Mouse (Mus musculus): Measurements from ENCODE around the gene Pign.
A peak's percentile ranks its signal among the peaks of the same experiment; 100 is the strongest.

The Pign gene

DNA sequence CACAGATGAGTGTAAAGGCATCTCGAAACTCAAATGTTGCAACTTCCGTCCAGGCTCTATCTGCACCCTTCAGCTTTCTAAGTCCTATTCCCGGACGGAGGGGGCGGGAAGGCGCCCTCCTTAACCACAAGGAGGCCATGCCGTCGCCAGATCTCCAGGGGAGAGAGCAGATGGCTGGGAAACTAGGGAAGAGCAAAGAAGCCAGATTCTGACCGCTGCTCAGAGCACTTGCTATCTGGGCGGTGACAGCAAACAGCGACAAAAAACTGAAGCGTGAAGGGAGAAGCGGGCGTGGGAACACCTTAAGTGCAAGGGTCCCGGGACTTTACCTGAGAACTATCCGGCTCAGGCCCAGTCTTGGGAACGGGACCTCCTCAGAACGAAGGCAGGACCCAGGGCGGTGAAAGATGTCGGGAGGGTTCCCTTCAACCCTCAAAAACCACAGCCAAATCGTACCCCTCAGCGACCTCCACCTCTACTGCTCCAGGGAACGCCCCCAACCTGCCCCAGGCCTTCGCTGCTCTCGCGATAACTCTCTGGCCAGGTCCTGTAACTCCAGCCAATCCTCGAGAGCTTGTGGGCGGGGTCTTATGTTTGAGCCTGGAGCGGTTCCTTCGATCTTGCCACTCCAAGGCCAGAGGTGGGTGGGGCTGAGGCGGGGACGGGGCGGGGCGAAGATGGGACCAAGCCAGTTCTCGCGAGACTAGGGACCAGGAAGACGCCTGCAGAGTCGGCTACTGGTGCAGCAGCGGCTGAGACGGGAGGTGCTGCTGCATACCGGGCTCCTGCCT lies at the start of gene Pign, which contains the start of gene Relch:
Gene Pign (minus strand): TSS at position 507 of the 791 bp plus-strand sequence.
Gene Relch (plus strand): TSS at position 691 of the 791 bp plus-strand sequence.
- DNase-seq (ENCODE audit: low spot score in 2 of 2), result peak; percentile 98

DNA sequence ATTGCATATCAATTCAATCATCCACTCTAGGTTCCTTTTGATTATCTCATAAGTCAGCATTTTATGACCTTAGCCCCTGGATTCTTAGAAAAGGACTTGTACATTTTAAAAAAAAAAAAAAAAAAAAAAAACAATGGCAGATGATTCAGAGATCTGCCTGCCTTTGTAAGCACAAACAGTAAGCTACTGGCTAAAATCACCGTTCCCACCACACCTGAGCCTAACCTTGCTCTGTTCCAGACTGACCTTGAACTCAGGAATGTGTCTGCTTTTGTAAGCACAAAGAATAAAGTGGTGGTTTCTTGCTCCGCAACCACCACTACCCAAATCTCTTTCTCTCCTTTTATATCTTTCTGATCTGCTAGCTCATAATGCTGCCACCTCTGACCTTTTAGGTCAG lies 49.3 kb upstream of the Pign start:
- no peak for DNase-seq (ENCODE audit: low spot score in 2 of 2)

DNA sequence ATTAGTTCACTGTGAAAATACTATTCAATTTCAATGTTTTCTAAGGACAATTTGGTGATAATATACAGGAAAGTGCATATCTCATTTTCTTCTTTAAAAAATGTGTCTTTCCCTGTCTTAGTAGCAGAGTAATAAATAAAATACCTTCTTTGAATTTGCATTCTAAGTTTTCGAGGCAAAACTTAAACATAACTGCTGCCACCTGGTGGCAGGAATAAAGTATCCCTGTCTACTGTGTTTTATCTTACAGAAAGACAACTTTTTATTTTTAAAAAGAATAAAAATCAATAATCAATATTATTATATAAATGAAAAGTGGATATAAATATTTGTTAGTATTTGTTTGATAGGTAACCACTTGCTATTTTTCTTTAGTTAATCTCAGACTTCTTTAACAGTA lies 47.8 kb upstream of the Pign start:
- peak in 1 of 2 experiments; percentile 7 for DNase-seq (ENCODE audit: low spot score in 2 of 2)

DNA sequence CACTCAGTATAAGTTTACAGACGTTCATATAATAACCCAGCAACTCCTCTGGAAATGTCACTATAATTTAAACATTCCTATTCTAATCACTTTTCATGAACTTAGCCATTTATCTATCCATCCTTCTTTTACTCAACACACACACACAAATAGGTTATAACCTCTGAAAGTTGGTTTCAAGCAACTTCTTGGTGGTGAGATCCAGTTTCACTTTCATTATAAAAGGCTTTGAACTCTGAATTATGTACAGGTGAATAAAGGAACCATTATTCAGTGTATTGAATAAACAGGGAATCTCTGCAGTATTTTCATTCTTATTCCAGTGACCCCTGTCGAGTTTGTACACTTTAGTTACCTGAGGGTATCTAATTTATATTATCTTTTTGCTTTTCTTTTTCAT lies 45.9 kb upstream of the Pign start:
- no peak for DNase-seq (ENCODE audit: low spot score in 2 of 2)

DNA sequence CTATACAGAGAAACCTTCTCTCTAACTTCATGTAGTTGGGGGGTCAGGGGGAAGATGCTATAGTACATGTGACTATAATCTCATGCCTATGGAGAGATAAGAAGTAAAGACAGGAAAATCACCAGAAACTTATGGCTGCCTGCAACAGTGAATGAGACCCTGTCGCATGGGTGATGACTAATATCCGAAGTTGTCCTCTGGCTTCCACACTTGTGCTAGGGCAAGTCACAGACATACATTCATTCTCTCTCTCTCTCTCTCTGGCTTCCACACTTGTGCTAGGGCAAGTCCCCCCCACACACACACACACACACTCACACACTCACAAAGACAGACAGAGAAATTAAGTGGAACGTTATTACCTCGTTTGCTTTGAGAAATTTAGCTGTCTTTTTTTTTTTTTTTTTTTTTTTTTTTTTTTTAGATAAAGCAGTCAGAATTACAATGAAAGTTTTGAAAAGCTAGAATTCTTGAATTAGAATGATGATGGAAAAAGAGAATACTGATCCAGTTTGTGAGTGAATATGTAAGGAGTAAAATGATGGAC lies 37.6 kb upstream of the Pign start:
- DNase-seq (ENCODE audit: low spot score in 2 of 2), result no peak

DNA sequence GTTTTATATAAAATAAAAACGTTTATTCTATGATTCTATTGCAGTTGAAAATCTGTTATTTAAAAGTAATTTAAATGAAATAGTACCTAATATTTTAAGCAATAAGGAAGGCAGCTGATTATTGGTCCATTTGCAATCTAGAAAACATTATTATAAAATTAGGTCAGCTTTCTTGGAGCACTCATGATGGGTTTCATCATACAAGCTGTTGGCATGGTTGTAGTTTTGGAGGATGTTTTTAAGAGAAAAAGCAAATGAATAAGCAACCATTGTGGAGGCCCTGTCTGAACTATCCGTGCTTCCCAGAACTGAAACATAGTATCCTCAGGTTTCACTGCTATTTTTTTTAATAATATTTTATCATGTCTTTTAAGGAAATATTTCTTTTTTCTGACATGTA lies 32.1 kb upstream of the Pign start:
- no peak for DNase-seq (ENCODE audit: low spot score in 2 of 2)

DNA sequence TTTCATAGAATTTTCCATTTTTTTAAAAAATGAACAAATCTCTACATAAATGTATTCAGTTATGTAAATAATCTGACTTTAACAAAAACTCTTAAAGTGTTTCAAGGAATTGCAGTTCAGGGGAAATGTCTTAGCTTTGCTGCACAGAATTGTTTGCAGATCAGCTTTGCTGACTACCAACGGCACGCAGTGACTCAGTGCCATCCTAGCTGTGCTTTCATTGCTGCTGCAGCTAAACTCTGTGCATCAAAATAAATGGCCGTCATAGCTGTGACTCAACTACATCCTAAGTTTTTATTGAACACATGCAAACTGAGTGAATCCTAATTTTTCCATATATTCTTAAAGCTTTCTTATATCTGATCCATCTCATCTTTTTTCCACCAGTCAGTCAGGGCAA lies 22.0 kb upstream of the Pign start:
- DNase-seq (ENCODE audit: low spot score in 2 of 2), result no peak

DNA sequence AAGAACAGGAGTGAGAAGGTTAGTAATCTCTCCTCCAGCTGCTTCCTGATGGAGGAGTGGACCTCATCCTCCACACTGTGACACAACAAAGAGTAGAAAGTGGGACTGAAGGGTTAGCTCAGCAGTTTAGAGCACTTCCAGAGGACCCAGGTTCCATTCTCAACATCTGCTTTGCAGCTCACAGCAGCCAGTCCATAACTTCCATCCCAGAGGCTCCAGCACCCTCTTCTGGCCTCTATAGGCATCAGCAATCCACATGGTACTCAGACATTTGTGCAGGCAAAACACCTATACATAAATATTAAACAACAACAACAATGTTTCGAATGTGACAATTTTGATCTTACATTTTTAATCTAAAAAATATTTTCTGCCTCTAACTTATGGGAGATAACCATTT lies 17.1 kb upstream of the Pign start:
- peak in 1 of 2 experiments; percentile 19 for DNase-seq (ENCODE audit: low spot score in 2 of 2)

DNA sequence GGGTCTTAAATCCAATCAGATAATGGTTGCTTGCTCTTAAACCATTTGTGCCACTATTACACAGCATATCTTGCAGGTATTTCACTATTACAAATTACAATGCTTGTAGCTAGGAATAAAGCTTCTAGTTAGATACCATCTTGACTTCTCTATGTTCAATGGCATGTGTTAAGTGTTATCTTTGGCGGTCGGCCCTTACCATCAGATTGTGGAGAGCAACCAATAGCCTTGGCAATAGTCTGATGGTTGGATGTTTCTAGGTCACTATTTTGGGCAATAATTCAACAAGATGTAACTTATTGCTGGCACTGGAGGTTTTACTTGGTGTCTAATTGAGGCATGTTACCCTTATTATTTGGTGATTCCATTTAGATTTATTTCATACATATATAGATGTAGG lies 11.3 kb upstream of the Pign start:
- DNase-seq (ENCODE audit: low spot score in 2 of 2), result no peak

DNA sequence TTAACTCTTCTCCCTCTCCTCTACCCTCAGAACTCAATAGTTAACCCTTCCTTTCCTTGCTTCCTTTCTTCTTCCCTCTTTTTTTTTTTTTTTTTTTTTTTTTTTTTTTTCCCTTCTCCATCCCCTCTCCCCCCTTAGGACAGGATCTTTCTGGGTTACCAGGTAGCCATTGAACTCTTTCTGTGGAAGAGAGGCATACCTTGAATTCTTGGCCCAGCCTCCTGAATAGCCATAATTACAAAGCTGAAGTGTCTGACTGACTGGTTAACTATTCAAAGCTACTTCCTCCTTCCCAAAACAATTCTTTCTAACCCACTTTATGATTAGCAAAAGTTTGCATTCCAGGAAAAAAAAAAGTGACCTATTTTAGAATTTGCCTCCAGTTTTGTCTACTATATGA lies 6.2 kb upstream of the Pign start:
- no peak for DNase-seq (ENCODE audit: low spot score in 2 of 2)

DNA sequence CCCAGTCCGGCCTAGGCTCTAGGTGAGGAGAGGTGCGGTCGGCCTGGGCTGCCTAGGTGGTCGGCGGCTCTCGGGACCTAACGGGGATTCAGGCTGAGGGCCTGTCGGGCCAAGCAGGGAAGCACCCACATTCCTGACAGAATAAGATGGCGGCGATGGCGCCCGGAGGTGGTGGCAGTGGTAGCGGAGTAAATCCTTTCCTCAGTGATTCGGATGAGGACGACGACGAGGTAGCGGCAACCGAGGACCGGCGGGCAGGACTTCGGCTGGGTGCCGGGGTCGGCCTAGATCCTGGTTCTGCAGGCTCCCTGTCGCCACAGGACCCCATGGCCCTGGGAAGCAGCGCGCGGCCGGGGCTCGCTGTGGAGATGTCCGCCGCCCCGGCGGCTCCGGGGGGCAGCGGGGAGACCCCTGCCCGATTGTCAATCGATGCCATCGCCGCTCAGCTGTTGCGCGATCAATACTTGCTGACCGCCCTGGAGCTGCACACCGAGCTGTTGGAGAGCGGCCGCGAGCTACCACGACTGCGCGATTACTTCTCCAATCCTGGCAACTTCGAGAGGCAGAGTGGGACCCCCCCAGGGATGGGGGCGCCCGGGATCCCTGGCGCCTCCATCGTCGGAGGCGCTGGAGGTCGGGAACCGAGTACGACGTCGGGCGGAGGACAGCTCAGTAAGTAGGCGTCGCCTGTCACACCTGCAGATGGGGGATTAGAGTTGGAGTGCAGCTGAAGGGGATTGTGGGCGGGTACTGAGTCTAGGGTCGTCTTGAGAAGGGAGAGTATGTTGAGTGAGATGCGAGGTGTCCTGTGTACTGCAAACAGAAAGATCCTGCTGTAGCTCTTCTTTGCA lies 710 bp upstream of the Pign start:
- DNase-seq (ENCODE audit: low spot score in 2 of 2), result no peak

DNA sequence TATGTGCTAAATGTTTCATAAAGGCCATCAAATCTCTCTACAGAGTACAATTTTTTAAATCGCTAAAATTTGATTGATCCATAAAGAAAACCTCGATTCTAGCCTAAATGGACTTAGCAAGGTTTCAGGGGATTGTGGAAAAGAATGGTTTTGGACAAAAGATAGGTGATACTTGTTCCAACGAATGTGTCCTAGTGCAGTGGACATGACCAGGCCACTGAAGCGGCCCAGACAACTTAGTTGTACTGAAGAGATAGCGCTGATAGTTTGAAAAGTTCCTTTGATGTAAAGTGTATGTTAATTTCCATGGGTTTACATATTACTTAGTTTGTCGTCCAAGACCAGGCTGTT lies 682 bp downstream of the Pign start:
- DNase-seq (ENCODE audit: low spot score in 2 of 2), result no peak

DNA sequence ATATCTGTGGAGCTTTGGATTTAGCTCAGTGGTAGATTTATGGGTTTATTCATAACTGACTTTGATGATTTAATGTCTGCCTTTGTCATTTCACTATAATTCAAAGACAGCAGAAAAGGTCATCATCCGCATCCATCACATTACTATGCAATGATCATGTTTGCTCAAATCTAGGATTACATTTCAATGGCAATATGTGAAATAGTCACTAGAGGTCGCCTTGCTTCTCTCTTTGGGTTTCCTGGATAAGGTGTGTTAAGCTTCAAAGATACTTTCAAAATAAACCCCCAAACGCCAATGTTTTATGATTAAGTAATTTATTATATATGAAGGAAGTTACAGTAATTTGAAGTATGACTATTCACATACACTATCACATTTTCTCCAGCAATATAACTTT lies 3.5 kb downstream of the Pign start:
- DNase-seq (ENCODE audit: low spot score in 2 of 2), result peak; percentile 33 to 37

DNA sequence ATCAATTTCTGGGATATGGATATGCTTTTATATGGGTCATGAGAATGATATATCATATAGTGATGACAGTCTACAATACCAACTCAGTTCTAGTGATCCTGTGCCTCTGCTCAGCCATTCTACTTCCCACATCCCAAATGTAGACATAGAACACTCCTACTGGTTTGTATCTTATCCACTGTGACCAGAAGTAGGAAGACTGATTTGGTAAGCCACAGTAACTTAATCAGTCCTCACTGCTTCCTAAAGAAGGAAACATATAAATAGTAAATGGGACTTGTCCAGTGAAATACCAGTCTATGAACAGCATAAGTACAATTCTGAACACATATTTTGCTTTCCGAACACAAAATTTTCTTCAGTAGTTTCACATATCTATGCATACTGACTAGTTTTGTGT lies 9.5 kb downstream of the Pign start:
- no peak for DNase-seq (ENCODE audit: low spot score in 2 of 2)

DNA sequence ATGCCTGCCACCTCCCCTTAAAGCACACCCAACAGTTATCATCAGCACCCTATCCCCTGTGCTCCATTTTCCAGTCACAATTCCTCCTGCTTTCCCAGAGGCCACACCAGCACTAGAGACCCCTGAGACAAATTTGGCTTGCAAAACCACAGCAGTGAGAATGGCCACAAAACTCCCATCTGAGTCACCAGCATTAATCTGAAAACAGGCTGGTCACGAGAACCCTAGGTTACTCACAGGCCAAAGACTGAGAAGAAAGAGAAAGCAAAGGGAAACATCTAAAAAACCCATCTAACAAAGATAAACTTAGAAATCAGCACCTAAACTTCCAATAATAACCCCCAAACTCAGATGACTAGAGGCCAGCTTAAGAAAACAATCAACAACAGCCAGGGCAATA lies 12.8 kb downstream of the Pign start:
- DNase-seq (ENCODE audit: low spot score in 2 of 2), result no peak

DNA sequence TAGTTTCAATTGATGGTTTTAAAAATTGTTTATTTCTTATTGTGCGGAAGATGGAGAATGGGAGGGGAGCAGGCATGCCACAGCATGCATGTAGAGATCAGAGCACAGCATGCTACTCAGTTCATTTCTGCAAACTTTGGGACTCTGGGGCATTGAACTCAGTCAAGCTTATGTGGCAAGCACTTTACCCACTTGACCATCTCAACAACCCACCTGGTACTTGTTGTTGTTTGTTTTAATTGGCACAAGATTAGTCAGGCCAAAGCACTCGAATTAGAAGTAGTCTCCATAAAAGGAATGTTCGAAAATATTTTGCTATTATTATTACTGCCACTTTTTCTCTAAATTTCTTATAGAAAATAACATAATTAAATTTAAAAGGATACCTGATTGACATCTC lies 19.4 kb downstream of the Pign start:
- DNase-seq (ENCODE audit: low spot score in 2 of 2), result no peak

DNA sequence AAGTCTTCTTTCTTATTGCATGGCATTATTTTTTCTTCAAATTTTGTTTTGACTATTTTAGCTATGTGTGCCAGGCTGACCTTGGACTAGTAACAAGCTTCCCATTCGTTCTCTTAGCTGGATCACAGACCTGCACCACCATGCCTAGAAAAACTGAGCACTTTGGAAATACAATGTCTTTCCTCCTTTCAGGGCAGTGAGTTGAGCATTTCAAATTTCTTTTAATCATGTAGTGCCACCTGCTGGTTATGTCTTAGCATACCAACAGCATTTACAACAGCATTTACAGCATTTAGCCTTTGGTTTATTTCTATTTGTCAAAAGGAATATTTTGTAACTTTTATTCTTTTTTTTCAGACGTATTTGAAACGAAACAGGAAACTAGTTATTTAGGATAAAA lies 33.0 kb downstream of the Pign start:
- DNase-seq (ENCODE audit: low spot score in 2 of 2), result no peak

DNA sequence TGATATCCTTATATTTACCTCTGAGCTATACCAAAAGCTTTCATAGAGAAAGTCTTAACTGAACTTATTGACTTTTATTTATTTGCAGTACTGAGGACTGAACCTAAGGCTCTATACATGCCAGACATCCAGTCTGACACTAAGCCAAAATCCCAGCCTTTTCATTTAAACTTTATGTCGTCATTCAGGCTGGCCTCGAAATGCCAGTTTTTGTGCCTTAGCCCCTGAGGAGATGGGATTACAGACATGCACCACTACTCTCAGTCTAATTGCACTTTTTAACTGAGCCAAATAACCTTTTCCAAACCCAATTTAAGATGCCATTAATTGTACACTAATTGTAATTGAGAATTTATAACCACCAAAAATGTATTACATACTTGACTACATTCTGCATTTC lies 73.8 kb downstream of the Pign start:
- no peak for DNase-seq (ENCODE audit: low spot score in 2 of 2)

DNA sequence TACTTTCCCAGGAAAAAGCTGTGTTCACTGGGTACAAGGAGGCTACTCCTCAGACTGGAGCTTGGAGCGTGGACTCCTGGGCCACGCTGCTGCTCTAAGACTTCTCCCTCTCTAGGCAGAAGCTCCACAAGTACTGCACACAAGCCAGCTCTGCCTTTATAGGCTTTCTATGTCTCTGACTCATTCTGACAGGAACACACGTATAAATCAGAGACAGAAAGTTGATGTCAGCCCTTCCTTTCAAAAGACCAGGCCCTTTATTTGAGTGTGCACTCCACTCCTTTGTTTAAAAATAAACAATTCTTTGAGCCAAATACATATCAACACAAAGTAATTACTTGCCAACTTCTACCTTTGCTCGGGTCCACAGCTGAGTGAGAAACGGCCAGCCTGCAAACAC lies 74.8 kb downstream of the Pign start:
- no peak for DNase-seq (ENCODE audit: low spot score in 2 of 2)

DNA sequence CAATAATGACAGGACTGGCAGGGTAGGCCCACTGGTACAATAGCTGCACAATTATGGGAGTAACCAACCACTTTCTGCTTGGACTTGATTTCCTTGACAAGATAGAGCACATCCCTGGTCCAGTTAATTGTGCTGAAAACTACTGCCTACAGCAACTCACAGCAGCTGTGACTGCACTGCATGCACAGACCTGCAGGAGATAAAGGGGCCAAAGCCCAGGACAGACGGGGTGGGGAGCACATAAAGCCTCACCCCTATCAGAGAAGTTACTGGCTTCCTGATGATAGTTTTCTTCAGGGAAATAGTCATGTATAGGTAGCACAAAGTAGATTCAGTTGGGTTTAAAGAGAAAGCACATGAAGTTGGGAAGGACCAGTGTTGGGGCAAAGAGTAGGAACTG lies 80.7 kb downstream of the Pign start:
- DNase-seq (ENCODE audit: low spot score in 2 of 2), result no peak

DNA sequence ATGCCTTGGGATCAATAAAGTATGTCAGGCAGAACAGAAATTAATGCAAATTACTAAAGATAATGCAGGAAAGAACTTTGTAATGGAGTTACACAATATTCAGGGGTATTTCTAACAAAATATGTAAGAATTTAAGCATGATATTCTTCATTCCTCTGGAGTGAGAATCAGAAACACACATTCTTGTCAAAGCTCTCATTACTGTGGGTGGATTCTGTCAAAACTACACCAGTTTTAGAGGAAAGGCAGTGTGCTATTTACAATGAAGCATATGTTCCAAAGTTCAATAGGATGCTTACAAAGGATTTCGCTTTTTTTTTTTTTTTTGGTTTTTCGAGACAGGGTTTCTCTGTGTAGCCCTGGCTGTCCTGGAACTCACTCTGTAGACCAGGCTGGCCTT lies 82.6 kb downstream of the Pign start:
- DNase-seq (ENCODE audit: low spot score in 2 of 2), result no peak

DNA sequence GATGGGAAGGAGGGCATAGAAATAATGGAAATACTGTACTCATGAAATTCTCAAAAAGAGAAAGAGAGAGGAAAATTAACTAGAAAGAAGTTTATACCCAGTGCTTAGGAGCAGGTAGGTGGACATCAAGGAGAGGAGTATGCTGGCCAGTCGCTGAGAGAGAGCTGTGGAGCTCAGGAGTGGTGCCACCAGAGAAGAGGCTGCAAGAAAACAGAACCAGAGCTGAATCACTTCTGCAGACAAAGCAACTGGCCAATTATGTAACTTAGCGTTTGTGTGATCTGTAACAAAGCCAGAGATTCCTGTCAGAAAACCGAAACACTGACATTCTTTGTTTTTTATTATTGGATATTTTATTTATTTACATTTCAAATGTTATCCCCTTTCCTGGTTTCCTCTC lies 97.4 kb downstream of the Pign start:
- no peak for DNase-seq (ENCODE audit: low spot score in 2 of 2)

DNA sequence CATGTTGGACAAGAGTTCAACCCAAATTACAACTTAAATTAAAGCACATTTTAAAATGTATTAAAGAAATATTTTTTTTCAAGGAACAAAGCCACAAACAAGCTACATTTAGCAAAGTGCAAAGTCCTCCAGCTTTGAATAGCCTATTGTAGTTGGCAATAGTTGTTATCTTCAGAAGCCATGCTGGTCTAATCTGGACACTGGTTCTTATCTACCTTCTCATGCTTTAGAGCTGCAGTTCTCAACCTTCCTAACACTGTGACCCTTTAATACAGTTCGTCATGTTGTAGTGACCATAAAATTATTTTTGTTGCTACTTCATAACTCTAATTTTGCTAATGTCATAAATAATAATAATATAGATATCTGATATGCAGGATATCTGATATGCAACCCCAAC lies 99.2 kb downstream of the Pign start:
- DNase-seq (ENCODE audit: low spot score in 2 of 2), result no peak
